Mouse (Mus musculus) limb, embryonic 14.5 days (tissue): Measurements from ENCODE around the gene Nanos1. TPM values are rescaled to one million over a fixed set of nuclear protein-coding genes. Genes with fewer than 3 reads are reported as not detected.

ENCODE experiments used
- ATAC-seq: fragments of 200-750 bp; cut with Nextera tagmentation; 2 replicates; pipeline ENCODE4 v1.8.0; 2017; ENCODE audit warnings: low read depth, moderate number of reproducible peaks, moderate TSS enrichment; ENCODE audit not compliant: low FRiP score
- DNase-seq: peaks from one replicate; pipeline ENCODE4 v3.0.0-alpha.2; 2015; ENCODE audit warnings: low spot score
- H3K27ac ChIP-seq: fragments of 300-500 bp; sonication (generic); replicated peaks from 2 replicates; pipeline ENCODE4 v1.5.1; 2014; ENCODE audit warnings: low read depth, mild to moderate bottlenecking, low read length, moderate library complexity, mixed read lengths
- H3K27me3 ChIP-seq: fragments of 300-500 bp; sonication (generic); 2 replicates; pipeline ENCODE4 v1.6.1; 2014; ENCODE audit warnings: low read length, mixed read lengths; ENCODE audit not compliant: control insufficient read depth, insufficient read depth
- H3K36me3 ChIP-seq: fragments of 300-500 bp; sonication (generic); 2 replicates; pipeline ENCODE4 v1.6.1; 2014; ENCODE audit warnings: mild to moderate bottlenecking, low read length, moderate library complexity, mixed read lengths; ENCODE audit not compliant: control insufficient read depth, insufficient read depth
- H3K4me1 ChIP-seq: fragments of 300-500 bp; sonication (generic); 2 replicates; pipeline ENCODE4 v1.6.1; 2014; ENCODE audit warnings: antibody characterized with exemption, low read length, mixed read lengths; ENCODE audit not compliant: control insufficient read depth, insufficient read depth
- H3K4me2 ChIP-seq: fragments of 300-500 bp; sonication (generic); replicated peaks from 2 replicates; pipeline ENCODE4 v1.6.1; 2014; ENCODE audit warnings: low read depth, mild to moderate bottlenecking, low read length, moderate library complexity; ENCODE audit not compliant: severe bottlenecking
- H3K4me3 ChIP-seq: fragments of 300-500 bp; sonication (generic); replicated peaks from 2 replicates; pipeline ENCODE4 v1.5.1; 2014; ENCODE audit warnings: low read length
- H3K9ac ChIP-seq: fragments of 300-500 bp; sonication (generic); 2 replicates; pipeline ENCODE4 v1.6.1; 2014; ENCODE audit warnings: mild to moderate bottlenecking, low read depth, low read length, moderate library complexity; ENCODE audit not compliant: severe bottlenecking
- H3K9me3 ChIP-seq: fragments of 300-500 bp; sonication (generic); 2 replicates; pipeline ENCODE4 v1.6.1; 2016; ENCODE audit warnings: low read length; ENCODE audit not compliant: control insufficient read depth
- POLR2A ChIP-seq: fragments of 200-500 bp; IDR thresholded peaks from 2 replicates; pipeline ENCODE4 v1.8.0; 2012; ENCODE audit warnings: inconsistent platforms, mild to moderate bottlenecking, moderate library complexity, borderline replicate concordance; ENCODE audit not compliant: insufficient read depth, insufficient read length; ENCODE audit errors: extremely low read depth
- WGBS: fragments of 180-500 bp; shearing (Covaris S2); extraction: QIAGEN DNeasy Blood & Tissue Kit; methylation state at CpG from one replicate; pipeline ENCODE4 v1.1.7; 2014; 5-methylcytosine and 5-hydroxymethylcytosine counted together
- polyA plus RNA-seq, 2 experiments: library from polyadenylated mRNA; depleted of rRNA in 1 of 2; stranded (reverse) in 1 of 2; unstranded in 1 of 2; fragments of >200 nt; fragmentation: Nextera tagmentation in 1 of 2; extraction: Ambion mirVana in 1 of 2; gene quantifications; 2 replicates each; pipeline versions ENCODE4 v1.2.1 to v1.2.3; 2012 to 2014

Nanos1 gene
- polyA plus RNA-seq, 2 experiments, result 1.5 TPM

DNA sequence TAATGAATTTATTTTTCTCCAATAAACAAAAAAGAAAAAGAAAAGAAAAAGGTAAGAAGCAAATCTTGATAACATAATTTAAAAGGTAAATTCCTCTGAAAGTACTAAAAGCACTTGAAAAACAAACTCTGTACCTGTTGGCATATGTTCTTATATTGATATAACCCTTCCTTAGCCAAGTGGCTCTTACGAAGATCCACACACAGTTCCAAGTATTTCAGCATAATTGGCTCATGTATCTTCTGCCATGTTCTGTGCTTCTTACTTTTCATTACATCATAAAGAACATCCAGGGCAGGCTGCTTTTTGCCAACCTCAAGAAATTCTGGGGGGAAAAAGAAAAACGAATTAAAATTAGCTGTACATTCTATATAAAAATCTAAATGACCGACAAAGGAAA, 26.2 kb downstream of the Nanos1 start:
- Histone ChIP-seq H3K4me1 (peaks cover 16% of the 10 kb centered on the region; the same call in 1 of the 2 replicates), H3K27ac (no peak overlapping the region), H3K9me3 (no peaks in the 10 kb centered on the region), H3K36me3 (peaks cover 44% of the 10 kb centered on the region), H3K9ac (no peak overlapping the region), H3K4me2 (no peak overlapping the region), H3K27me3 (no peaks in the 10 kb centered on the region), H3K4me3 (no peak overlapping the region)
- 86% methylated on average over 3 of the region's 3 CpGs for WGBS
- DNase-seq (no peak), ATAC-seq (no peak)
- no peak for TF ChIP-seq POLR2A

- Histone ChIP-seq H3K4me1 (peaks cover 20% of the 10 kb centered on the region), H3K4me3 (no peak overlapping the region), H3K9me3 (no peaks in the 10 kb centered on the region), H3K27ac (no peak overlapping the region), H3K4me2 (no peak overlapping the region), H3K36me3 (peaks cover 25% of the 10 kb centered on the region), H3K9ac (no peak overlapping the region), H3K27me3 (no peaks in the 10 kb centered on the region)
- DNase-seq (no peak), ATAC-seq (no peak)
- WGBS, result 74% methylated on average over 1 of the region's 1 CpGs
- TF ChIP-seq POLR2A, result no peak
Observed at GRCm38 (mm10) chr19:60784712-60785111, 28.9 kb downstream of the Nanos1 start.

GRCm38 (mm10) chr19:60787465-60788150, 31.8 kb downstream of the Nanos1 start:
- H3K4me2 ChIP-seq, result peak overlapping the region; percentile 24; the same call in 1 of the 2 replicates

GRCm38 (mm10) chr19:60788214-60788960, 32.6 kb downstream of the Nanos1 start:
- no peak for DNase-seq
- 41% methylated on average over 6 of the region's 6 CpGs for WGBS
- H3K4me2 ChIP-seq, result peak overlapping the region; percentile 49

More at GRCm38 (mm10) chr19:60787465-60788150, 31.8 kb downstream of the Nanos1 start:
- 0 out of 2 replicates have a peak, but pooled peaks cover 3% of the 10 kb centered on the region for H3K36me3 ChIP-seq
- no peaks in the 10 kb centered on the region for H3K27me3 ChIP-seq
- TF ChIP-seq POLR2A, result no peak
- no peak overlapping the region for H3K27ac ChIP-seq
- WGBS, result 38% methylated on average over 2 of the region's 2 CpGs
- H3K9me3 ChIP-seq, result no peaks in the 10 kb centered on the region
- ATAC-seq, result no peak
- no peak overlapping the region for H3K9ac ChIP-seq
- no peak for DNase-seq
- no peak overlapping the region for H3K4me3 ChIP-seq
- peaks cover 20% of the 10 kb centered on the region for H3K4me1 ChIP-seq

GRCm38 (mm10) chr19:60789452-60789851, 33.7 kb downstream of the Nanos1 start:
- Histone ChIP-seq H3K4me1 (peaks cover 16% of the 10 kb centered on the region), H3K9ac (peak overlapping the region; percentile 100), H3K27ac (peak overlapping the region; percentile 94), H3K27me3 (no peaks in the 10 kb centered on the region), H3K4me2 (peak overlapping the region; percentile 49), H3K9me3 (no peaks in the 10 kb centered on the region), H3K4me3 (peak overlapping the region; percentile 99), H3K36me3 (0 out of 2 replicates have a peak, but pooled peaks cover 3% of the 10 kb centered on the region)
- DNase-seq, result no peak
- TF ChIP-seq POLR2A, result no peak
- no peak for ATAC-seq
- 2% methylated on average over 7 of the region's 7 CpGs for WGBS

More at GRCm38 (mm10) chr19:60788214-60788960, 32.6 kb downstream of the Nanos1 start:
- Histone ChIP-seq H3K4me3 (peak overlapping the region; percentile 99), H3K36me3 (0 out of 2 replicates have a peak, but pooled peaks cover 3% of the 10 kb centered on the region), H3K27ac (no peak overlapping the region), H3K4me1 (peaks cover 16% of the 10 kb centered on the region), H3K9me3 (no peaks in the 10 kb centered on the region), H3K9ac (peak overlapping the region; percentile 31), H3K27me3 (no peaks in the 10 kb centered on the region)
- no peak for TF ChIP-seq POLR2A
- no peak for ATAC-seq
